Mouse (Mus musculus): ENCODE measurements around the gene Olfr125. TPM values are rescaled to one million over a fixed set of nuclear protein-coding genes. Genes with fewer than 3 reads are reported as not detected.

Olfr125 gene
- not detected for total RNA-seq (2021)
- long read RNA-seq, experiment 1, result 0 reads
- long read RNA-seq, experiment 2, result 0 reads

- DNase-seq, result no peak
These were observed at the start of gene Olfr125 for GRCm38 (mm10) chr17:37832649-37833048. TSS of gene Olfr125 (plus strand) at chr17:37832949.

- DNase-seq, result no peak
These were observed 39.5 kb upstream of the Olfr125 start, which contains the start of gene Olfr123 for GRCm38 (mm10) chr17:37793229-37793628. TSS of gene Olfr123 (plus strand) at chr17:37793529.

- no peak for DNase-seq
These were observed 33.2 kb upstream of the Olfr125 start, which contains the start of gene Olfr124 for GRCm38 (mm10) chr17:37799588-37799987. TSS of gene Olfr124 (plus strand) at chr17:37799888.

- no peak for DNase-seq
These were observed 14.4 kb downstream of the Olfr125 start, which contains the start of gene Olfr126 for GRCm38 (mm10) chr17:37847183-37847582. TSS of gene Olfr126 (plus strand) at chr17:37847483.

- no peak for DNase-seq
These were observed 31.2 kb downstream of the Olfr125 start for GRCm38 (mm10) chr17:37863901-37864300.

GRCm38 (mm10) chr17:37869676-37870205 lies 37.0 kb downstream of the Olfr125 start:
- DNase-seq, result no peak

GRCm38 (mm10) chr17:37873830-37874229 lies 41.1 kb downstream of the Olfr125 start:
- DNase-seq, result no peak

Other genes with a start within 250 kb of the Olfr125 start
- not detected for gene Olfr114, start 240.2 kb upstream of the Olfr125 start, total RNA-seq (2021)
- gene Olfr115, start 205.8 kb upstream of the Olfr125 start, total RNA-seq (2021), result under 1 TPM; 0.11 to 0.26 TPM
- gene Olfr116, start 205.8 kb upstream of the Olfr125 start, total RNA-seq (2021), result not detected
- not detected for gene Olfr117, start 169.2 kb upstream of the Olfr125 start, total RNA-seq (2021)
- not detected for gene Olfr118, start 166.0 kb upstream of the Olfr125 start, total RNA-seq (2021)
- not detected for gene Olfr119, start 136.4 kb upstream of the Olfr125 start, total RNA-seq (2021)
- not detected for gene Olfr120, start 111.1 kb upstream of the Olfr125 start, total RNA-seq (2021)
- gene Olfr121, start 84.1 kb upstream of the Olfr125 start, total RNA-seq (2021), result not detected
- gene Olfr122, start 64.3 kb upstream of the Olfr125 start, total RNA-seq (2021), result not detected
- not detected for gene Olfr123, start 39.4 kb upstream of the Olfr125 start, total RNA-seq (2021)
- gene Olfr124, start 33.1 kb upstream of the Olfr125 start, total RNA-seq (2021), result not detected
- gene Olfr126, start 14.5 kb downstream of the Olfr125 start, total RNA-seq (2021), result not detected
- not detected for gene Olfr127, start 67.5 kb downstream of the Olfr125 start, total RNA-seq (2021)
- gene Olfr128, start 87.6 kb downstream of the Olfr125 start, total RNA-seq (2021), result not detected
- gene Olfr761, start 120.1 kb downstream of the Olfr125 start, total RNA-seq (2021), result not detected
- not detected for gene Olfr129, start 227.1 kb downstream of the Olfr125 start, total RNA-seq (2021)
- gene Olfr130, start 231.0 kb downstream of the Olfr125 start, total RNA-seq (2021), result not detected